Mouse (Mus musculus) brain, embryonic 14.5 days (tissue): ENCODE measurements at regions not wholly inside any gene's neighbourhood (a gene's known extent, or its start where the extent isn't known, plus 50 kb on each side); places are given as distances from the start of the nearest gene placed in this dataset.

ENCODE experiments used
- DNase-seq: peaks from one replicate; pipeline ENCODE4 v3.0.0-alpha.2; 2011; ENCODE audit warnings: low read depth
- CTCF ChIP-seq: fragments of 200-500 bp; IDR thresholded peaks from 2 replicates; pipeline ENCODE4 v1.5.1; 2012; ENCODE audit warnings: inconsistent platforms, mild to moderate bottlenecking, moderate library complexity, borderline replicate concordance; ENCODE audit not compliant: insufficient read depth, insufficient read length; ENCODE audit errors: extremely low read depth
- POLR2A ChIP-seq: fragments of 200-500 bp; IDR thresholded peaks from 2 replicates; pipeline ENCODE4 v1.6.1; 2012; ENCODE audit warnings: mild to moderate bottlenecking, inconsistent platforms, borderline replicate concordance; ENCODE audit not compliant: poor library complexity, insufficient read depth, insufficient read length, severe bottlenecking; ENCODE audit errors: extremely low read depth

- DNase-seq: peak; percentile 41
- no peak for TF ChIP-seq POLR2A
- TF ChIP-seq CTCF: no peak
Measured at GRCm38 (mm10) chr2:113959025-113959767, 54.2 kb downstream of the Gjd2 start.

- DNase-seq: no peak
- no peak for TF ChIP-seq POLR2A
Measured at GRCm38 (mm10) chr2:113952480-113952879, 60.9 kb downstream of the Gjd2 start.

DNA sequence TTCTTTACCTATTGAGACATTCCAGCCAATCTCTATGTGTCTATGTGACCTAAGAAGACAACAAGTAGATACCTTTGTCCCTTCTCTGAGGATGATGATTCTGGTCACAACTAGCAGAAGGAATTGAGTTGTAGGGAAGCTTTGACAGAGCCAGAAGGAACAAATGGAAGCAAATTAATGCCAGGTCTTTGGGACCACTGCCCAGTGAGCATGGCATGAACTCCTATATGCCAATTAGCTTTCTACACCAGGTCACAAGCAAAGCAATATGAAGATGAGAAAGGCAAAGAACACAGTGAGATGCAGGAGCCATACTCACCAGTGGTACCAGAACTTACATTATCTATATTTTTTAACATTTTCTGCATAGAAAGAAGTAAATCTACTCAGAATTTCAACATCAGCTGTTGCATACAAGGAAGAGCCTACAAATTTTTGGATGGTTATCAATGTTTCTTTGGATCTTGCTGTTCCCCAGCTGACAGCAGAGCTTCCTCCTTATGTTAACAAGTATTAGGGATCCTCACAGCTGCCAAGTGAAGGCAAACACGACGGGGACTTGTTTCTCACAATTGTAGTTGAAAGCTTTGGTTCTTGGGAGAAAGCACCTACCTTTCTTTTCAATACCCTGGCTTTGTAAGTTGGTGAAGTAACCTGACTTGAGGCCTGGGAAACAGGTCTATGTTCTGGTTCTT, 64.0 kb downstream of the Gjd2 start:
- TF ChIP-seq CTCF (no peak), POLR2A (no peak)
- DNase-seq: peak; percentile 47

DNA sequence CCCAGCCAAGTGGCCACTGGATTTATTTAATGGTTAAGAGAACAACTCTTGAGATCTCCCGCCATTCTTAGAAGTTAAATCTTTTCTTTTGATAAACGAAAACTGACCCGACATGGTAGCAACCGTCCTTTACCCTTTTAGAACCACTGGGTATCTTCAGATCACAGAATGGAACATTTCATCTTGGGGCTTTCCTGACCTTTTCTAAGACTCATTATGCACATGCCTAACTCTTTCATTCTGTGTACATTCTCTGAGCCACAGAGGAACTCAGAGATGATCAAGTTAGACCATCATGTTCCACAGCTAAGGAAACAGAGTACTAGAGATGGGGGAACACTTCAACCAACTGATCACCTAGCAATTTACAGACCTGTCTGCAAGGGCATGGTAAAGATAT, 81.7 kb downstream of the Gjd2 start:
- no peak for DNase-seq
- TF ChIP-seq CTCF (no peak), POLR2A (no peak)

GRCm38 (mm10) chr2:113930948-113931347, 82.5 kb downstream of the Gjd2 start:
- TF ChIP-seq POLR2A: no peak
- TF ChIP-seq CTCF: no peak
- DNase-seq: no peak

DNA sequence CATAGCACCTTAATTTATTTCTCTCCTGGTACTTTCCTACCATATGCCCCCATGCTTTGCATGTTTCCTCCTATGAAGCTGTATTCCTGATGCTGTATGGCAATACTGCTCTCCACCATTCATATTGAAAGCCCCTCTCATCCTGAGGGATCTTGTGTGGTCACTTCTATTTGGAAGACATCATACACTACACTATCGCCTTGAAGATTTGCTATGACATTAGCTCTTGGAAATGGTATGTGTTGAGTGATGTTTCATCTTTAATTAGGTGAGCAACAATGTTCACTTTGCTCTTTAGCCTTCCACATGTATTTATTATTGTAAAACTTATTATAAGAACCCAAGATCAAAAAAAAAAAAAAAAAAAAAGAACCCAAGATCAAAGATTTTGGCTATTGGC, 81.2 kb upstream of the Arhgap11a start:
- DNase-seq: no peak
- TF ChIP-seq POLR2A (no peak), CTCF (no peak)

DNA sequence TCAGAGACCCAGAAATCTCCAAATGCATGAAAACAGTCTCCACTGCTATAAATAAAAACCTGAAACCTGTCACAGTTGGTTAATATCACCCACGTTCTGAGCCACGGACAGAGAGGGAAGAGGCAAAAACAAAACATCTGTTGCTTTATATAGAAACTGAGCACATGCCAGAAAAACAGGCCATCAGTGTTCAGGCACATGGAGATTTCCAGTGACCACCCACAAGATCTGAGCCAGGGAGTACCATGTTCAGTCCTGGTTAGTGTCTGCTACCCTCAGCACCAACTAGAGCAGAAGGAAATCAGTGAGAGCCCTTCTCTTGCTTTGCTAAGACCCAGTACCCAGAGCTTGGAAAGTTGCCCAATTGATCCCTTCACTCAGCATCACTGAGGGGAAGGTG, 75.7 kb upstream of the Arhgap11a start:
- no peak for TF ChIP-seq POLR2A
- no peak for TF ChIP-seq CTCF
- DNase-seq: no peak

DNA sequence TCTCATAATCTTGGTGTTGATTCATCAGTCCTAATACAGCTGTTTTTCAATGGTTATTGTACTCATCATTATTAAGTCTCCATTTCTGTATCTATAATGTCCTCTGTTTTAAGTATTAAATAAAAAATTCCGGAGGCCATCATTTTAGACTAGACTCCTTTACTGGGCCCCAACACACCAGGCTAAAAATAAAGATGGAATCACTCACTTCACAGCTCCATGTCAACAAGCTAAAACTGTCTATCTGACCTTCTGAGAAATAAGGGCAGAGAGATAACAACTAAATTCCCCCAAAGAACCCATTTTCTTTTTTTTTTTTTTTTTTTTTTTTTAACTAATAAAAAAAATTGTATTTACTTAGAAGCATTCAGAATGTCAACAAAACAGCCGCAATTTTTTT, 70.5 kb upstream of the Arhgap11a start:
- no peak for TF ChIP-seq POLR2A
- no peak for TF ChIP-seq CTCF
- no peak for DNase-seq

DNA sequence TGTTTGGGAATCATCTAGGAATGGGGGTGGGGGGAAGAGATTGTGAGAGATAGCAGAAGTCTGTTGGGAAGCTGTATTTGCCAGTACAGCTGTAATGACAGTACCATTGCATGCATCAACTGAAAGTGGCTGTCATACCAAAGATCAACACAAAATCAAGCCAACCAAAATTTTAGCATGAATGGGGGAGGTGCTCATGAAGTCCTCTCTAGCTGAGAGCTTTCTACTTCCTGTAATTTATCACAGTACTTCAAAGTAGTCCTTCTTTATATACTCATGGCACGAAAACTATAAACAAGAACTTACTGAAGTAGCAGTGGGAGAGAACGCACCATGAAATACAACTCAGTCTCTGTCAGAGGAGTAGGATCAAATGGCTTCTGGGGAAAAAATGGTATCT, 65.8 kb upstream of the Arhgap11a start:
- no peak for DNase-seq
- TF ChIP-seq POLR2A (no peak), CTCF (no peak)

DNA sequence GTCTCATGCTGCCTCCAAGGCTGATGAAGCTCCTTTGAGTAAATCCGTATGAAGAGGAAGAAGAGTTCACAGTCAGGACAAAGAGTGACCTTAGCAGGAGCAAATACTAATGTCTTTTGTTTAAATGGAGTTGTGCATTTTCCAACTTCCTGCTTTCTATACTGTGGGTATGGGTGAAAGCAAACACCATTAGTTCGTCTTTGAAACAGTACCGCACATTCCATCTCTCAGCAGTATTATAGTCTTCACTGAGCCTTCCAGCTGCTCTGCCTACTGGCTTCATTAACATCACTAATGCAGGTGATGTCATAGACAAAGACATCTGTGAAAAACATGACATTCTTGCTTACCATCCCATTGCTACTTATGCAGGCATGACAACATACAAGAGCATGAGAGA, 62.7 kb upstream of the Arhgap11a start:
- TF ChIP-seq CTCF (no peak), POLR2A (no peak)
- DNase-seq: no peak

GRCm38 (mm10) chr2:113909502-113909901, 61.0 kb upstream of the Arhgap11a start:
- peak; percentile 34 for DNase-seq
- TF ChIP-seq CTCF (no peak), POLR2A (no peak)

DNA sequence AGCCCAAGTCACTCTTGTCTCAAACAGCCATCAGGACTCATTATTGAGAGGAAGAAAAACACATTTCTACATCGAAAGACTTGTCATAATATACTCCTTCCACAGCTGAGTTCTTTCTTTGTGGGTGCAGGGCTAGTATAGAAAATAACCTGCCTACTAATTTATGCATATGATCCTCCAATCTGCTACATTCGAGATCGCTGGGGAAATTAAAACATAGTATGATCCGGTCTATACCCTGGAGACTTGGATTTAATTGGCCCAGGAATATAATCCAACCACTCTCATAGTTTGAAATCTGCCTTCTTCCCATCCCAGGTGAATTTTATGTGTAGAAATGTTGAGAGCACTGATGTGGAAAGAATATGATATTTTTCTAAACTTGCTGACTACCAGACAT, 60.2 kb upstream of the Arhgap11a start:
- DNase-seq: peak; percentile 36
- TF ChIP-seq CTCF: no peak
- TF ChIP-seq POLR2A: no peak

DNA sequence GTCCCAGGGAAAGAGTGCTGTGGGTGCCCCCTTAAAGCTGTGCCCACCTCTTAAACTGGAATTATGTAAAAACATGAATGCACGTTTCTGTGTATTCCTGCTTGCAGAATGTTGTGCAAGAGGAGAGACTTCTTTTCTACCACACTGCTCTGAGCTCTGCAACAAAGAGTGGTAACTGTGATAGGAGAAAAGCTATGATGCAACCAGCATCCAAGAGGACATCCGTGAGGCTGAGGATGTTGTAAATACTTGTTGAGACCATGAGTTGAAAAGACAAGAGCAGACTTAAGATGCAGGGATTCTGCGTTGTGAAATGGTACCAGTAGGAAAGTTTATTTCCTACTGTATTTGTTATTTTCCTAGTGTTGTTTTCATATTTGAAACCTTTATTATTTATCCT, 56.0 kb upstream of the Arhgap11a start:
- TF ChIP-seq POLR2A (no peak), CTCF (no peak)
- DNase-seq: no peak
